Mouse (Mus musculus): Measurements from ENCODE around the gene Adap1. TPM values are rescaled to one million over a fixed set of nuclear protein-coding genes. Genes with fewer than 3 reads are reported as not detected.

Gene Adap1
- polyA plus RNA-seq, 1 experiment from 2014 or later: 3.3 TPM

MicroRNAs within 50 kb of the gene (microRNA counts, 519-probe panel; counts per million panel counts)
- microRNA mmu-miR-339-3p (114 counts per million), microRNA mmu-miR-339-5p (114 counts per million)

Small RNAs within 50 kb of the gene (microRNA-seq; reads per million reads assigned to microRNA genes)
- gene Mir339: 1,050 reads per million, percentile 76 among the genes with 10 or more reads in this experiment

Other genes with a start within 250 kb of the Adap1 start
- gene Prkar1b, start 175.6 kb downstream of the Adap1 start, polyA plus RNA-seq (2015; fragmentation: Nextera tagmentation; extraction: Ambion mirVana): 2.5 and 2.6 TPM in 2 replicates
- 2.4 and 3.6 TPM in 2 replicates for gene Dnaaf5, start 175.4 kb downstream of the Adap1 start, polyA plus RNA-seq (2015; fragmentation: Nextera tagmentation; extraction: Ambion mirVana)
- gene Sun1, start 125.0 kb downstream of the Adap1 start, polyA plus RNA-seq (2015; fragmentation: Nextera tagmentation; extraction: Ambion mirVana): 20.9 and 23.7 TPM in 2 replicates
- gene Get4, start 73.3 kb downstream of the Adap1 start, polyA plus RNA-seq (2015; fragmentation: Nextera tagmentation; extraction: Ambion mirVana): 135 and 141 TPM in 2 replicates
- 68.5 and 72.3 TPM in 2 replicates for gene Cox19, start 25.8 kb upstream of the Adap1 start, polyA plus RNA-seq (2015; fragmentation: Nextera tagmentation; extraction: Ambion mirVana)
- gene Cyp2w1, start 27.0 kb upstream of the Adap1 start, polyA plus RNA-seq (2015; fragmentation: Nextera tagmentation; extraction: Ambion mirVana): not detected in 2 replicates
- gene Gpr146, start 52.1 kb upstream of the Adap1 start, polyA plus RNA-seq (2015; fragmentation: Nextera tagmentation; extraction: Ambion mirVana): 18.8 and 20.2 TPM in 2 replicates
- 0.89 and 1.1 TPM in 2 replicates for gene C130050O18Rik, start 79.7 kb upstream of the Adap1 start, polyA plus RNA-seq (2015; fragmentation: Nextera tagmentation; extraction: Ambion mirVana)
- 0.17 and 0.31 TPM in 2 replicates for gene Gper1, start 97.5 kb upstream of the Adap1 start, polyA plus RNA-seq (2015; fragmentation: Nextera tagmentation; extraction: Ambion mirVana)
- 26.2 and 26.4 TPM in 2 replicates for gene 3110082I17Rik, start 134.9 kb upstream of the Adap1 start, polyA plus RNA-seq (2015; fragmentation: Nextera tagmentation; extraction: Ambion mirVana)
- gene Zfand2a, start 158.9 kb upstream of the Adap1 start, polyA plus RNA-seq (2015; fragmentation: Nextera tagmentation; extraction: Ambion mirVana): 2.0 and 2.8 TPM in 2 replicates
- not detected in 2 replicates for gene Uncx, start 217.9 kb upstream of the Adap1 start, polyA plus RNA-seq (2015; fragmentation: Nextera tagmentation; extraction: Ambion mirVana)